Mouse (Mus musculus) Patski (cell line): Measurements from ENCODE around the gene Mrps27. TPM values are rescaled to one million over a fixed set of nuclear protein-coding genes. Genes with fewer than 3 reads are reported as not detected.
A peak's percentile ranks its signal among the peaks of the same experiment; 100 is the strongest.

ENCODE experiments used
- ATAC-seq: fragments of 100-300 bp; one replicate; pipeline ENCODE4 v1.8.0; 2021
- CTCF ChIA-PET: fragments of 350-600 bp; sonication (Branson Sonifier 250); formaldehyde crosslinking; loops from one replicate; lab custom pipeline; 2022; ENCODE audit warnings: inconsistent platforms; lab: Charles Lee
- POLR2A ChIA-PET: fragments of 350-600 bp; sonication (Branson Sonifier 250); formaldehyde crosslinking; loops from one replicate; lab custom pipeline; 2022; ENCODE audit warnings: antibody characterized with exemption, inconsistent platforms; lab: Charles Lee
- DNase-seq: peaks from one replicate; pipeline ENCODE4 v3.0.0-alpha.2; 2011; ENCODE audit warnings: low read depth, low spot score
- H3K27me3 ChIP-seq: fragments of 371-371 bp; one replicate; pipeline ENCODE4 v1.5.1; 2021
- CTCF ChIP-seq: fragments of 100-300 bp; IDR thresholded peaks from one replicate; pipeline ENCODE4 v1.5.1; 2021
- in situ Hi-C: fragments of 300-500 bp; cut with MboI; formaldehyde crosslinking; loops from 3 replicates; pipeline ENCODE4 v1.11.1; 2018; ENCODE audit warnings: low pct_unique_long_range_greater_than_20kb, mixed read lengths
- polyA plus RNA-seq: library from polyadenylated mRNA; unstranded; gene quantifications from one replicate; pipeline ENCODE4 v1.2.3, GENCODE M21; 2021

Gene Mrps27
- polyA plus RNA-seq, result 37.7 TPM

DNA sequence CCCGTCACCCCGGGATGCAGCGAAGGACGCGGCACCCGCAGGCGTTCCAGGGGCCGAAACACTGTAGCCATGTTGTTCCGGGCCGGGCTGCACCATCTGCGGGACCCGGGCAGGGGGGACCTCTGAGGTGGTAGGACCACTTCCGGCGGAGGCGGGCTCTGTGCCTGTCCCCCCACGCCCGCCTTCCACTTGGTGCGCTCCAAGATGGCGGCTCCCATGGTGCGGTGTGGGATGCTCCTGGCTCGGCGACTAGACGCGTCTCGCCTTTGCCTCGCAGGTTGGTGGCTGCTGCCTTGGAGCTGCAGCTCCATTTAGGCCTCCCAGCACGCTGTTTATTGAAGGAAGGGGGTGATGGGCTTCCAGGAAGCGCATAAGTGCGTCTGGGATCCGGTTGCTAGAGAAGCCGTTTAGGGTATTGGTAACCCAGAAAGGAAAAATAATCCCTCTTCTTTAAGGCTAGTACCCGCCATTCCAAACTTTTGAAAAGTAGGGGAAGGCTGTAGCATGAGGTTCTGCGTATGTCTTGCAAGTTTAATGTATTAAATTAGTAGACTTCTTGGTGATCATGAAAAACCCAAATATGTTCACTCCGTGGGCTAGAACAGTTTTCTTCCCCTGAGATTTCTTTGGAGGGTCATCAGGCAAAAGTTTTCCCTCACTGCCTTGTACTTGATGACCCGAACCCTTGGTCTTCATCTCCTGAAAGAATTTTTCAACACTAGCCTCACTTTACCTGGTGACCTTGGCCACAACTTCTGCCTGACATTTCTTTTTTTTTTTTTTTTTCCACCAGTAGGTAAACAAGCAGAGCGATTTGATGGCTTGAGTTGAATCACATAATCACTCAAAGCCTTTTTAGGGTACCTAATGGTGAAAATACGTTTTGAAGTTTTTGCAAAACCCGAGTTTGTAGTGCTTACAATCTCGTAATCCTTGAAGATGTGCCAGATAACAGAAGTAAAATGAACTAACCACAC, at the start of gene Mrps27, which contains the start of gene Ptcd2:
Gene Mrps27, plus strand, starts transcription at position 188 of the 977 bp plus-strand sequence.
Gene Ptcd2, minus strand, starts transcription at position 107 of the 977 bp plus-strand sequence.
- POLR2A ChIA-PET, result no interaction called here
- in situ Hi-C loops, result no loop called here
- no peaks in the 10 kb centered on the region for H3K27me3 ChIP-seq

GRCm38 (mm10) chr13:99299921-99300320, 44.7 kb upstream of the Mrps27 start:
- CTCF ChIA-PET, result no interaction called here
- in situ Hi-C loops, result no loop called here
- no peak for ATAC-seq
- no peak for DNase-seq
- POLR2A ChIA-PET, result no interaction called here
- no peak for TF ChIP-seq CTCF
- no peaks in the 10 kb centered on the region for H3K27me3 ChIP-seq

More for the DNA sequence above, at the start of gene Mrps27, which contains the start of gene Ptcd2:
- CTCF ChIA-PET, result interaction anchor here (0.9 kb wide), 1 partner anchor 493 kb away, joined by 3 read pairs; no protein-coding TSS in a partner anchor
- peak; percentile 93 for ATAC-seq
- no peak for TF ChIP-seq CTCF
- DNase-seq, result peak; percentile 49

- ChIA-PET CTCF (no interaction called here), POLR2A (no interaction called here)
- H3K27me3 ChIP-seq, result no peaks in the 10 kb centered on the region
- ATAC-seq (no peak), DNase-seq (no peak)
- in situ Hi-C loops, result no loop called here
- TF ChIP-seq CTCF, result no peak
These were observed 40.7 kb upstream of the Mrps27 start for GRCm38 (mm10) chr13:99303846-99304245.

DNA sequence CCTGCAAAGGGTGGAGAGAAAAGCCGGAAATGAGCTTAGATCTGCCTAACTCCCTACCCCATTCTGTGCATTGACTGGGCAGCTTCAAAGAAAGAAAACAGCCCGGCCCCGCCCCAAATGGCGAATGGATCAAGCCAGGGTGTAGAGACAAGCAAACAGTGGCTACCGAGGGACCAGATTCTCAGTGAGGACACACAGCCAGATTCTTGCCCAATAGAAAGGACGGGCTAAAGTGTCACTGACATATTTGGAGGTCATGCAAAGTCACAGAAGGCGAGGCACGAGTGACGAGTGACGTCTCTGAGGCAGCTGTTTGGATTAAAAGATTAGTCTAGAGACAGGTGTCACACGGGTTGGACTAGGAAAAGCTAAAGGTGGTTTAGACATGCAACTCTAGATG, 40.2 kb upstream of the Mrps27 start:
- no peak for ATAC-seq
- CTCF ChIA-PET, result no interaction called here

GRCm38 (mm10) chr13:99305186-99305585, 39.4 kb upstream of the Mrps27 start:
- ChIA-PET POLR2A (no interaction called here), CTCF (no interaction called here)
- no peaks in the 10 kb centered on the region for H3K27me3 ChIP-seq

More for the DNA sequence above, 40.2 kb upstream of the Mrps27 start:
- no peak for DNase-seq
- TF ChIP-seq CTCF, result no peak
- POLR2A ChIA-PET, result no interaction called here
- no peaks in the 10 kb centered on the region for H3K27me3 ChIP-seq
- in situ Hi-C loops, result no loop called here

DNA sequence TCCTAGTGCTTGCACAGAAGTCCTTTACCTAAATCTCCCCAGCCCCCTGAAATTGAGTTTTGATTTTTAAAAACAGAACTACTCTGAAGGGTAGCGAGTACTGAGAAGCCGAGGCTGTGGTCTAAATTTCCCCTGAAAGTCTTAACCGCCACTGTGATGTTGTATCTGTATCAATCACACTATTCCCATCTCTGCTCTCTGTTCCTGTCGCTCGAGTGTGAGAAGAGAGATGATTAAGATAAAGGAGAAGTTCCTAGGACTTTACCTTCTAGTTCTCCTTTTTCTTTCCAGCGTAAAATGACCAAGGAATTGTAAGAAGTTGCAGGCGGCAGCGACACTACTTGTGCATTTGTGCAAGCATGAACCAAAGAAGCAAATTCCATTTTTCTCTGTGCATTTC, 38.4 kb upstream of the Mrps27 start:
- TF ChIP-seq CTCF, result no peak
- CTCF ChIA-PET, result no interaction called here
- POLR2A ChIA-PET, result no interaction called here
- no peaks in the 10 kb centered on the region for H3K27me3 ChIP-seq
- in situ Hi-C loops, result loop anchor here (5.0 kb wide), 1 partner anchor 129 kb away; no protein-coding TSS in a partner anchor
- ATAC-seq (no peak), DNase-seq (no peak)

More at GRCm38 (mm10) chr13:99305186-99305585, 39.4 kb upstream of the Mrps27 start:
- no peak for DNase-seq
- no peak for ATAC-seq
- in situ Hi-C loops, result loop anchor here (5.0 kb wide), 1 partner anchor 128 kb away; no protein-coding TSS in a partner anchor
- TF ChIP-seq CTCF, result no peak

DNA sequence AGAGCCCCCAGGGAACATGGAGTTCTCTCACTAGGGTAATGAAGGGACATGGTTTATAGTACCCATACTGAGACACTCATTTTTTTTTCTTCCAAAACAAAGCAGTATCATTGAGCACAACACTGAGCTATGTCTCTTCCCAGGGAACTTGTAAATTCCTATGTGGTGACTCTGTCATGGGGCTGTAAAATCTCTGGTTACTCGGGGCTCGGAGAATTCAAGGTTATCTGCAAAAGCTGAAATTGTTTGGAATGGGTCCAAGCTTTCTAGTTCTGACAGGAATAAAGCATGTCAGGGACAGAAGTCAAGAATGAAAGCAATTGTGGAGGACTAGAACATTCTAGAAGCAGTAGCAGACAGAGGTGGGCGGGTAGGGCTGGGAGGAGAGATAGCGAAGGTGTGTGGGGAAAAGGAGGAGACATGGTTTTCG, 36.6 kb upstream of the Mrps27 start:
- no peaks in the 10 kb centered on the region for H3K27me3 ChIP-seq
- no peak for TF ChIP-seq CTCF
- ChIA-PET CTCF (interaction anchor here (1.6 kb wide), 1 partner anchor 142 kb away, joined by 4 read pairs; no protein-coding TSS in a partner anchor), POLR2A (no interaction called here)
- peak; percentile 78 for DNase-seq
- peak; percentile 74 for ATAC-seq
- in situ Hi-C loops, result loop anchor here (5.0 kb wide), 1 partner anchor 131 kb away; no protein-coding TSS in a partner anchor

DNA sequence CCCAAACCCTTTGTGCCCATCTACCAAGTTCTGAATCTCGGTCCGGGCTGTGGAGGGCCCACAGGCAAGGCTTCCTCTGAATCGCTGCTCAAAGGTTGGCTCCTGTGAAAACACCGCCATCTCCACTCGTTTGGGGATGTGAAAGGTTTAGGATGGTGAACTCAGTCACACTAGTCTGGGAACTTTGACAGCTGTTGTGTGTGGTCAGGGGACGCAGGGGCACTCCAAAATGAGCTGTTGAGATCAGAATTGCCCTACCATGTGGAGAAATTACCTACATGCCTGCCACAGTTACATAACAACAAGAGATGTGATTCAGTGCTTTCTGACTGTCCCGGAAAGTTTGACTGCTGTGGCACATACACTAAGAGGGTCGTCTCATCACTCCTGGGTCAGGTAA, 36.2 kb upstream of the Mrps27 start:
- ChIA-PET CTCF (interaction anchor here (1.6 kb wide), 1 partner anchor 142 kb away, joined by 4 read pairs; no protein-coding TSS in a partner anchor), POLR2A (interaction anchor here (0.7 kb wide), 1 partner anchor 1193 kb away, joined by 3 read pairs; no protein-coding TSS in a partner anchor)
- in situ Hi-C loops, result loop anchor here (5.0 kb wide), 1 partner anchor 131 kb away; no protein-coding TSS in a partner anchor
- DNase-seq (no peak), ATAC-seq (no peak)
- H3K27me3 ChIP-seq, result no peaks in the 10 kb centered on the region
- no peak for TF ChIP-seq CTCF

GRCm38 (mm10) chr13:99314098-99314497, 30.5 kb upstream of the Mrps27 start:
- ChIA-PET POLR2A (no interaction called here), CTCF (interaction anchor here (1.4 kb wide), 1 partner anchor 141 kb away, joined by 3 read pairs; no protein-coding TSS in a partner anchor)
- in situ Hi-C loops, result no loop called here

DNA sequence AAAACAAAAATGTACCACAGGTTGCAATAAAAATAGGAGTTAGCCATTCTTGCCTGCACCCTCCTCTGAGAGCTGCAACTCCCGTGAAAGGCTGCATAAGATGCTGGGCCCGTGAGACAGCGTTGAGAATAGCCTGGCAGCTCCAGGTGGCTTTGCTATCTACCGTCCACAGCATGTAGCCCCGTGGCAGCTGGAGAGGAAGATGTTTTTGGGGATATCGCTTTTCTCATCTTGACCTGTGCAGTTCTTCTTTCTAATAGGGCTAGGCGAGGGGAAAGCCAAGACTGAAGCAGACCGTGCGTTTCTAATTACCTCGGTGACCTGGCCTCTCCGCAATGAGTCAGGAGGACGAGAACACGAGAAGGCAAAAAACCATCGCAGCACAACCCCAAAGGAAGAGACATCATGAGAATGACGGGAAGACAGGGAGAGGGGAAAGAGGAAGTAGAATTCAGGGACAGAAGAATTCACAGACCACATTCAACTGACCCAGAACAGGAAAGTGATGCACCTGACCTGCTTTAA, 29.9 kb upstream of the Mrps27 start:
- ChIA-PET CTCF (no interaction called here), POLR2A (no interaction called here)
- H3K27me3 ChIP-seq, result no peaks in the 10 kb centered on the region
- TF ChIP-seq CTCF, result no peak
- ATAC-seq, result no peak
- in situ Hi-C loops, result loop anchor here (5.0 kb wide), 1 partner anchor 447 kb away; no protein-coding TSS in a partner anchor
- DNase-seq, result no peak

More at GRCm38 (mm10) chr13:99314098-99314497, 30.5 kb upstream of the Mrps27 start:
- no peak for TF ChIP-seq CTCF
- no peak for DNase-seq
- no peak for ATAC-seq
- H3K27me3 ChIP-seq, result no peaks in the 10 kb centered on the region
